Comparison of ENCODE assay signal across 31 mouse cellular contexts in the genomic region with DNA sequence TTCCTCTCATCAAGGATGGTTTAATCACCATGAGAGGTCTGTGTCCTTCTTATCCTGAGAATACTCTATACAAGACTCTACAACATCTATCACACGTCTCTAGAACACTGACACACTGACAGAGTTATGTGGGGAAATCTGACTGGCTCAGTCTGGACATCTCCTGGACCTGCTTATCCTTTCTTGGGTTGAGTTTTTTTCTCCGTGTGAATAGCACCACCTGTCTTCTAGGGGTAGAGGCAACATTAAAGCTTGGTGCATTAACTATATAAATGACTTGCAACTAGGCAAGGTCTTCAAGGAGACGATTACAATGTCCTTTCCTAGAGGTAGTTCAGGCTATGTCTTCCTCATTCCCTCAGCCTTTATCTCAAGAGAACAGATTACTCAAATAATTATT.
DNase-seq lines count a peak whose midpoint lies in the region; ATAC-seq and TF ChIP-seq lines count a peak whose summit lies in the region.
"Had no signal": no experiment of that assay in that cellular context is flagged by ENCODE, and none has a peak within 500 bp of the region (broad histone marks: within the 10 kb centered on the region; RNA-seq: fewer than 3 reads in every experiment).

No protein-coding gene starts in this region.

- H3K27ac ChIP-seq in forebrain, postnatal 0 days (ENCODE audit: low read depth, low read length): no peak overlapping the region
- no peak overlapping the region for H3K27ac ChIP-seq in forebrain, embryonic 10.5 days
- no peak overlapping the region for H3K27ac ChIP-seq in heart, embryonic 12.5 days (ENCODE audit: poor library complexity, severe bottlenecking)
- H3K27ac ChIP-seq in lung, embryonic 14.5 days (ENCODE audit: low read depth): no peak overlapping the region
- no peak overlapping the region for H3K27ac ChIP-seq in stomach, postnatal 0 days (replicated peaks)
- H3K27ac ChIP-seq: embryonic facial prominence, embryonic 12.5 days; forebrain, embryonic 15.5 days; heart, embryonic 13.5 days; hindbrain, embryonic 12.5 days; kidney, embryonic 15.5 days; limb, embryonic 12.5 days; liver, embryonic 15.5 days; lung, embryonic 15.5 days; neural tube, embryonic 13.5 days had no signal

- DNase-seq in forebrain, postnatal 0 days: no peak
- DNase-seq in forebrain, embryonic 10.5 days (ENCODE audit: extremely low spot score, low spot score): no peak
- DNase-seq in heart, postnatal 10 days: peak; percentile 7 to 12
- DNase-seq in lung, embryonic 14.5 days: no peak
- DNase-seq in lung, postnatal 4 days: no peak
- DNase-seq in stomach, postnatal 0 days (ENCODE audit: low spot score): no peak
- DNase-seq in urinary bladder, postnatal 14 days (ENCODE audit: low spot score): no peak
- DNase-seq: adrenal gland, adult 2 months; adrenal gland, postnatal 36 days; cerebellum, adult 2 months; cerebellum, postnatal 36 days; embryo, embryonic 11 days; gastrocnemius, postnatal 14 days; heart, adult 11 months; heart, postnatal 36 days; kidney, adult 11 months; kidney, postnatal 36 days; layer of hippocampus, postnatal 36 days; right cerebral cortex, postnatal 4 days had no signal

- H3K9me3 ChIP-seq in forebrain, postnatal 0 days (ENCODE audit: low read length): no peaks in the 10 kb centered on the region
- no peaks in the 10 kb centered on the region for H3K9me3 ChIP-seq in forebrain, embryonic 10.5 days
- H3K9me3 ChIP-seq in heart, embryonic 12.5 days (replicated peaks): no peaks in the 10 kb centered on the region
- H3K9me3 ChIP-seq in lung, embryonic 14.5 days (ENCODE audit: low read depth, low read length): no peaks in the 10 kb centered on the region
- no peaks in the 10 kb centered on the region for H3K9me3 ChIP-seq in stomach, postnatal 0 days (ENCODE audit: control insufficient read depth, low read length)
- H3K9me3 ChIP-seq: embryonic facial prominence, embryonic 12.5 days; forebrain, embryonic 15.5 days; heart, embryonic 13.5 days; hindbrain, embryonic 12.5 days; kidney, embryonic 15.5 days; limb, embryonic 12.5 days; liver, embryonic 15.5 days; lung, embryonic 15.5 days; neural tube, embryonic 13.5 days had no signal

- no peak overlapping the region for H3K4me2 ChIP-seq in forebrain, postnatal 0 days (ENCODE audit: low read depth)
- H3K4me2 ChIP-seq in heart, embryonic 12.5 days: no peak overlapping the region
- H3K4me2 ChIP-seq in lung, embryonic 14.5 days: no peak overlapping the region
- H3K4me2 ChIP-seq in stomach, postnatal 0 days (replicated peaks; ENCODE audit: low read depth): no peak overlapping the region
- H3K4me2 ChIP-seq: embryonic facial prominence, embryonic 12.5 days; forebrain, embryonic 15.5 days; heart, embryonic 13.5 days; kidney, embryonic 15.5 days; limb, embryonic 12.5 days; liver, embryonic 15.5 days; lung, embryonic 15.5 days; midbrain, embryonic 11.5 days had no signal

- intact Hi-C loops in heart, postnatal 10 days (cut with DNase I): loop anchor here (5.0 kb wide), 1 partner anchor 1098 kb away; no protein-coding TSS in a partner anchor

- H3K4me1 ChIP-seq in forebrain, postnatal 0 days (ENCODE audit: insufficient read depth): peaks cover 11% of the 10 kb centered on the region; the same call in 1 of the 2 replicates
- peaks cover 11% of the 10 kb centered on the region for H3K4me1 ChIP-seq in forebrain, embryonic 10.5 days
- H3K4me1 ChIP-seq in heart, embryonic 12.5 days (replicated peaks): no peaks in the 10 kb centered on the region
- no peaks in the 10 kb centered on the region for H3K4me1 ChIP-seq in lung, embryonic 14.5 days (ENCODE audit: insufficient read depth)
- no peaks in the 10 kb centered on the region for H3K4me1 ChIP-seq in stomach, postnatal 0 days (replicated peaks; ENCODE audit: control insufficient read depth, insufficient read depth)
- H3K4me1 ChIP-seq: heart, embryonic 13.5 days; kidney, embryonic 15.5 days; limb, embryonic 12.5 days; liver, embryonic 15.5 days; lung, embryonic 15.5 days had no signal

- no peak for ATAC-seq in forebrain, postnatal 0 days
- ATAC-seq in heart, embryonic 12.5 days (ENCODE audit: insufficient number of reproducible peaks, low FRiP score): no peak
- no peak for ATAC-seq in lung, embryonic 14.5 days (ENCODE audit: insufficient read depth)
- no peak for ATAC-seq in stomach, postnatal 0 days (ENCODE audit: low FRiP score, low TSS enrichment)
- ATAC-seq: forebrain, embryonic 15.5 days; inflammation-experienced regulatory T-cells, adult 6 months had no signal

- H3K27me3 ChIP-seq in forebrain, postnatal 0 days (ENCODE audit: insufficient read depth, low read length): no peaks in the 10 kb centered on the region
- H3K27me3 ChIP-seq in forebrain, embryonic 10.5 days (ENCODE audit: poor library complexity, severe bottlenecking): no peaks in the 10 kb centered on the region
- H3K27me3 ChIP-seq in heart, embryonic 12.5 days (replicated peaks): no peaks in the 10 kb centered on the region
- H3K27me3 ChIP-seq in lung, embryonic 14.5 days (ENCODE audit: insufficient read depth, low read length): no peaks in the 10 kb centered on the region
- no peaks in the 10 kb centered on the region for H3K27me3 ChIP-seq in stomach, postnatal 0 days (ENCODE audit: control insufficient read depth, insufficient read depth, low read length)
- H3K27me3 ChIP-seq: embryonic facial prominence, embryonic 12.5 days; forebrain, embryonic 15.5 days; heart, embryonic 13.5 days; hindbrain, embryonic 12.5 days; kidney, embryonic 15.5 days; liver, embryonic 15.5 days; lung, embryonic 15.5 days; neural tube, embryonic 13.5 days had no signal

- H3K9ac ChIP-seq in forebrain, postnatal 0 days: no peak overlapping the region
- H3K9ac ChIP-seq in heart, embryonic 12.5 days: no peak overlapping the region
- H3K9ac ChIP-seq in lung, embryonic 14.5 days: no peak overlapping the region
- H3K9ac ChIP-seq in stomach, postnatal 0 days (ENCODE audit: low read length): no peak overlapping the region
- H3K9ac ChIP-seq: embryonic facial prominence, embryonic 12.5 days; forebrain, embryonic 15.5 days; heart, embryonic 13.5 days; hindbrain, embryonic 12.5 days; kidney, embryonic 15.5 days; limb, embryonic 12.5 days; liver, embryonic 15.5 days; lung, embryonic 15.5 days; neural tube, embryonic 13.5 days had no signal

- 0 out of 2 replicates have a peak, but pooled peaks have one; percentile 11 for TF ChIP-seq CTCF in forebrain, postnatal 0 days (IDR thresholded peaks at IDR 0.05; ENCODE audit: low read depth)
- peak; percentile 11; the same call in 1 of the 2 replicates for TF ChIP-seq CTCF in lung, embryonic 14.5 days (IDR thresholded peaks at IDR 0.05; ENCODE audit: low read depth)
- peak; percentile 37 for TF ChIP-seq CTCF in stomach, postnatal 0 days (IDR thresholded peaks at IDR 0.05; ENCODE audit: low read depth)

- TF ChIP-seq EP300 in stomach, postnatal 0 days (optimal IDR thresholded peaks at IDR 0.05): no peak

- no peak overlapping the region for H3K4me3 ChIP-seq in forebrain, postnatal 0 days (ENCODE audit: low read depth, low read length)
- H3K4me3 ChIP-seq in forebrain, embryonic 10.5 days: no peak overlapping the region
- no peak overlapping the region for H3K4me3 ChIP-seq in heart, embryonic 12.5 days
- no peak overlapping the region for H3K4me3 ChIP-seq in lung, embryonic 14.5 days (ENCODE audit: low read depth, low read length)
- H3K4me3 ChIP-seq in stomach, postnatal 0 days (ENCODE audit: low read depth, low read length): no peak overlapping the region
- H3K4me3 ChIP-seq: embryonic facial prominence, embryonic 12.5 days; forebrain, embryonic 15.5 days; heart, embryonic 13.5 days; hindbrain, embryonic 12.5 days; kidney, embryonic 15.5 days; limb, embryonic 12.5 days; liver, embryonic 15.5 days; lung, embryonic 15.5 days; neural tube, embryonic 13.5 days had no signal

- H3K36me3 ChIP-seq in forebrain, postnatal 0 days (ENCODE audit: insufficient read depth): no peaks in the 10 kb centered on the region
- no peaks in the 10 kb centered on the region for H3K36me3 ChIP-seq in forebrain, embryonic 10.5 days (replicated peaks)
- no peaks in the 10 kb centered on the region for H3K36me3 ChIP-seq in heart, embryonic 12.5 days
- no peaks in the 10 kb centered on the region for H3K36me3 ChIP-seq in lung, embryonic 14.5 days (ENCODE audit: insufficient read depth)
- H3K36me3 ChIP-seq in stomach, postnatal 0 days (ENCODE audit: control insufficient read depth, insufficient read depth, low read length): no peaks in the 10 kb centered on the region
- H3K36me3 ChIP-seq: embryonic facial prominence, embryonic 12.5 days; forebrain, embryonic 15.5 days; heart, embryonic 13.5 days; hindbrain, embryonic 12.5 days; kidney, embryonic 15.5 days; limb, embryonic 12.5 days; liver, embryonic 15.5 days; lung, embryonic 15.5 days; neural tube, embryonic 13.5 days had no signal

- 84% methylated on average over 3 of the region's 3 CpGs for WGBS in forebrain, postnatal 0 days
- 73% methylated on average over 3 of the region's 3 CpGs for whole genome bisulfite sequencing in forebrain, embryonic 10.5 days
- 51% methylated on average over 3 of the region's 3 CpGs for WGBS in heart, embryonic 12.5 days
- WGBS in lung, embryonic 14.5 days: 54% methylated on average over 3 of the region's 3 CpGs
- 59% methylated on average over 3 of the region's 3 CpGs for WGBS in stomach, postnatal 0 days

Comparison
In these comparisons a context has a peak if more than half of its experiments do, and no peak if none do; other contexts are left out.
1. DNase-seq: peak in heart, postnatal 10 days (2 of 2); none in forebrain, postnatal 0 days (single experiment), forebrain, embryonic 10.5 days (single experiment), lung, embryonic 14.5 days (single experiment), lung, postnatal 4 days (0 of 2), stomach, postnatal 0 days (single experiment) and urinary bladder, postnatal 14 days (single experiment).
2. Peak in every context shown above with its lines, with median percentiles within 50 percentile points of each other: CTCF ChIP-seq.